Mouse (Mus musculus) layer of hippocampus, postnatal 14 days (tissue): ENCODE data around the gene Mup4. TPM values are rescaled to one million over a fixed set of nuclear protein-coding genes. Genes with fewer than 3 reads are reported as not detected.
A peak's percentile ranks its signal among the peaks of the same experiment; 100 is the strongest.
"Not testable (repeated sequence)": the region's sequence is repeated elsewhere in the genome, so short reads cannot be mapped to it uniquely, and the experiment has no call there.

Experiments
- DNase-seq, 2 experiments: peaks; one replicate each; pipeline ENCODE4 v3.0.0; 2021 to 2022; ENCODE audit warnings: low spot score in 2 of 2, mixed read lengths in 1 of 2
- long read RNA-seq, 2 experiments: library from polyadenylated mRNA; stranded (forward); transcript quantifications; one replicate each; pipeline ENCODE4 v2.0.0; 2021
- total RNA-seq, 2 experiments: library from RNA; stranded (reverse); gene quantifications; 2 replicates each; pipeline ENCODE4 v1.2.3; 2021

Mup4 gene
- total RNA-seq, result not detected
- long read RNA-seq, experiment 1, result 0 reads
- long read RNA-seq, experiment 2, result 0 reads

GRCm38 (mm10) chr4:59960610-59961009 lies at the start of gene Mup4:
TSS of gene Mup4 (minus strand) at chr4:59960710.
- DNase-seq, result no peak

- DNase-seq, result not testable (repeated sequence)
Observed at GRCm38 (mm10) chr4:59997894-59998293, 37.4 kb upstream of the Mup4 start.

GRCm38 (mm10) chr4:59963405-59964344 lies 3.2 kb upstream of the Mup4 start, which contains the start of gene Mup6:
TSS of gene Mup6 (plus strand) at chr4:59964294.
- no peak for DNase-seq

- DNase-seq, result no peak
Observed at GRCm38 (mm10) chr4:59937543-59937942, 23.0 kb downstream of the Mup4 start.

GRCm38 (mm10) chr4:59932505-59933281 lies 27.8 kb downstream of the Mup4 start:
- peak; percentile 11 to 15 for DNase-seq

- DNase-seq, result peak; percentile 67 to 85
Observed at GRCm38 (mm10) chr4:59928347-59928746, 32.2 kb downstream of the Mup4 start.

- no peak for DNase-seq
Observed at GRCm38 (mm10) chr4:59927666-59928065, 32.8 kb downstream of the Mup4 start.

- no peak for DNase-seq
Observed at GRCm38 (mm10) chr4:59925082-59925481, 35.4 kb downstream of the Mup4 start.

GRCm38 (mm10) chr4:59917966-59918365 lies 42.5 kb downstream of the Mup4 start:
- DNase-seq, result no peak

GRCm38 (mm10) chr4:59914608-59915403 lies 45.7 kb downstream of the Mup4 start, which contains the start of gene Slc46a2:
TSS of gene Slc46a2 (minus strand) at chr4:59915056.
- DNase-seq, result no peak

- no peak for DNase-seq
Observed at GRCm38 (mm10) chr4:59908785-59909184, 51.7 kb downstream of the Mup4 start.

GRCm38 (mm10) chr4:59907657-59908230 lies 52.8 kb downstream of the Mup4 start:
- DNase-seq, result no peak

- DNase-seq, result no peak
Observed at GRCm38 (mm10) chr4:59907092-59907491, 53.4 kb downstream of the Mup4 start.

Other genes starting within 250 kb of the Mup4 start
- 10 to 100 TPM; 20.2 to 22.7 TPM for gene Inip, start 159.1 kb downstream of the Mup4 start, total RNA-seq
- gene Snx30, start 154.9 kb downstream of the Mup4 start, total RNA-seq, result 10 to 100 TPM; 46.4 to 46.9 TPM
- gene Slc46a2, start 45.7 kb downstream of the Mup4 start, total RNA-seq, result not detected
- not detected for gene Mup6, start 3.6 kb upstream of the Mup4 start, total RNA-seq
- not detected for gene Mup7, start 109.8 kb upstream of the Mup4 start, total RNA-seq
- gene Mup2, start 193.6 kb upstream of the Mup4 start, total RNA-seq, result not detected